Mouse (Mus musculus) G1E-ER4 (cell line): ENCODE measurements around the gene Dach1. TPM values are rescaled to one million over a fixed set of nuclear protein-coding genes. Genes with fewer than 3 reads are reported as not detected.

Experiments
- GATA1 ChIP-seq: IDR thresholded peaks from one replicate; pipeline ENCODE4 v1.8.0; 2012; ENCODE audit warnings: low read length, inconsistent platforms
- polyA plus RNA-seq: library from polyadenylated mRNA; stranded (reverse); fragments of >175 nt; gene quantifications from 2 replicates; pipeline ENCODE4 v1.2.3, GENCODE M21; 2012

Gene Dach1
- polyA plus RNA-seq, 1 experiment, result not detected

DNA sequence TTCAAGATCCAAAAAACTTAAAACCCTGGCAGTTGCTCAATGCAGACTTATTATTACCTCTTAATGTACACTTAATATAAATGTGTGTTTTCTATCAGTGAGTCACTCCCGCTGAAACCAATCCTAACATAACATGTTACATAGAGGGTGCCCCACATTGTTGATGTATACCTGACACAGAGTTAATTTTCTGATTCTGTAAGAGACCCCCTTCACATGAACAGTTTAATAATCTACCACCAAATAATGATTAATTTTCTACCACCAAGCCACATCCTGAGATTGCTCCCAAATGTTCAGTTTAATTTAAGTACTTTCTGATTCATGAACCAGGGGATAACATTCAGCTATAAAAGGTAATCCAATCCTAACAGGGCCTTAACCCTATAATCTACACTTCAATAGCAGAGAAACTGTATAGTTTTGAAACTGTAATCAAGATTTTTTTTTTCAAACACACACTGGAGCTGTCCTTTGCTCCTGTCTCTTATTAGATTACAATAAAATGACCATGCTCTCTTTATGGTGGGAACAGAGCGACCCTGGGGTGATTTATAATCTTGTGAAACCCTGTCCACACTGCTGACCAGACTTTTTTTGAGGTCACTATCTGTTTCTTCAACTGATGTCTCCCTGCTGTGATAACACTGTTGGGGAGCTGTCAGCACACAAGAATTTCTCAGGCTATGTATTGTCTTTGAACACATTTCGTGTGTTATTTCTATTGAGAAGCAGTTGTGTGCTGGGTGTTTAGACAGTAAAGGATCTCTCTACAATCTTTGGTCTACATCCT lies 30.5 kb downstream of the Dach1 start:
- no peak for TF ChIP-seq GATA1

DNA sequence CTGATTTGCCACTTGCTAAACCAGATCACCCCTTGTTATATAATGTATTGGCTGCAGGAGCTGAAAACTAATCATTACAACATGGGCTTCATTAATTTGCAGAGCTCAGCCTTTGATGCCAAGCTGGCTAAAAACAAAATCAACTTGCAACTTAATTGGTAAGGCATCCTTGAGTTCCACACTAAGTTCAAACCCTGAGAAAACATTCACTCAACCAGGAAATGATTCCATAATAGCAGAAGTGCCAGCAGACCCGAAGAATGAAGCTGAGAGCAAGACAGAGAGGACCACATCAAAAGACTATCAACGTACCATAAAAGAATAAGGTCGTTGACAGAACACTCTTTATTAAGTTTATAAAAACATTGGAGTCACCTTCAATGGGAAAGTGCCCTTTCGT lies 35.0 kb downstream of the Dach1 start:
- TF ChIP-seq GATA1, result no peak

DNA sequence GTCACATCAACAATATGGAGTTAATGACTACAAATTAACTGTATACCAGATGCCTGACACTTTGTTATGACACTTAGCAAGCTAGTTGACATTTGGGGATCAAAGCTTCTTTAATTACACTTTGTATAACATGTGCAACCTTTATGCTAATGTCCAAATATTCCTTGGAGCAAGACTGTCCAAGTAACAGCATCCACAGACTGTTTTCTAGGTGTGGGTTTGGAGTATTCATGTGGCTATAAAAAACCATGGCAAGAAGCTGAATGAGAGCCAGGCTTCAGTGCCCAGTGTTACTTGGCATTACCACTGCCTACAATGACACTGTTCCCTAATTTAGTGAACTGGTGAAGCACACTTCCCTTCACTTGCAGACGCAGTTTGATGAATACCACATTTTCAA lies 46.5 kb downstream of the Dach1 start:
- no peak for TF ChIP-seq GATA1

DNA sequence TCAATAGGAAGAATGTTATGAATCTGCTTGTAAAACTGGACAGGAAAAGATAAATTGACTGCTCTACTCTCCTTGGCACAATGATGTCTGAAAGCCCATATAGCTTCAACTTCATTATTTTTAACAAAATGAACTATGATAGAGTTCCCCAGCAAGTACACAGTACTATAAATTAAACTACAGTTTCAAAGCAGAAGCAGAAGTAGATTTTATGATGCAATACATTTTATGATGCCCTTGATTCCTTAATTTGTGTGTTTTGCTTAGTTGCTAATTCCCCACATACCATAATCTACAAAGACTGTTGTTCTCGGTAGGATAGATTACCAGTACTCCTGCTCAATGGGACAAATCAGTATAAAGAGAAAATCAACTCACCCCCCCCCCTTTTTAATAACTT lies 52.9 kb downstream of the Dach1 start:
- no peak for TF ChIP-seq GATA1

DNA sequence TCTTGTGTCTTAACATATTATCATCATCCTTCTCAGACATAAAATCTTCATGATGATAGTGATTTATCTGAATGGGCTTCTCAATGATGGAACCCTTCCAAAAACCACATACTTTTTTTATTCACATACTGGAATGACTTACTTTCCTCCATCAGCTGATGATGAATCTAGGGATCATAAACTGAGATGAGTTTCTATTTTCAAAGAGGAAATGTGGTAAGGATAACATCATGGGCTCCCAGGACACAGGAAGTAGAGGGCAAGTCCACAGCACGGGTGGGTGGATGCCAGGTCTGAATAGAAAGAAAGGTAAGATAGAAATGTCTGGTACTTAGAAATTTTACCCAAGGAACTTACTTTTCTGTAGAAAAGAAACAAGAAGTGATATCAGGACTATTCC lies 56.5 kb downstream of the Dach1 start:
- TF ChIP-seq GATA1, result no peak

DNA sequence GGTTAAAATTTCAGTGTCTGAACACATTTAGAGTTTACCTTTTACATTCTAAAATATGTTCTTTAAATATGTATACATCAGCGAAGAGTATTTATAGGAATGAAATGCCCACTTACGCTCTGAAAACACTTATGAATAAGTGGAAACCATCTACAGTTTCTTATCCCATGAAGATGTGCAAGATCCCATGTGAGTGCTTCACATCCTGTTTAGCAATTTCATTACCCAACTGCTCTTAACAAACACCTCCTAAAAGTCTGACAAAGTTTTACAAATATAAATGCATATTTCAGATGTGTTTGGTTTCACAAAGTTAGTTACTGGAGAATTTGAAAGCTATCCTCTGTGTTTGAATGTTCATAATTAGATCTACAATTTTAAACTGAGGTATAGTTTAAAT lies 59.6 kb downstream of the Dach1 start:
- no peak for TF ChIP-seq GATA1

DNA sequence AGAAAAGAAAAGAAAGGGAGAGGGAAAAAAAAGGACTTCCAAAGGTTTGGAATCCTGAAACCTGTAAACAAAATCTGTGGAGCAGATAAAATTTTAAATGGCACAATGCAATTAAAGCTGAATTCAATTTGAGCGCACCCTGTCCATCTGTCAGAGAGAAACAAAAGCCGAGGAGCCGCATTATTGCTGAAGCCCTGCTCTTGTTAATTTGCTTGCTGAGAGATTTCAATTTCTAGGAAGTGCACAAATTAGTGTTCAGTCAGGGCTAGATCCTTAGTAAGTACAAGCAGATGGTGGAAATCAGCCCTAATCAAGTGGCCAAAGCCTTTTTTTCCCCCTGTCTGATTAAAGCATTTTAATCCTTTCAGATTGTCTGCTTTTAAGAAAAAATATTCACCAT lies 60.8 kb downstream of the Dach1 start:
- TF ChIP-seq GATA1, result no peak

DNA sequence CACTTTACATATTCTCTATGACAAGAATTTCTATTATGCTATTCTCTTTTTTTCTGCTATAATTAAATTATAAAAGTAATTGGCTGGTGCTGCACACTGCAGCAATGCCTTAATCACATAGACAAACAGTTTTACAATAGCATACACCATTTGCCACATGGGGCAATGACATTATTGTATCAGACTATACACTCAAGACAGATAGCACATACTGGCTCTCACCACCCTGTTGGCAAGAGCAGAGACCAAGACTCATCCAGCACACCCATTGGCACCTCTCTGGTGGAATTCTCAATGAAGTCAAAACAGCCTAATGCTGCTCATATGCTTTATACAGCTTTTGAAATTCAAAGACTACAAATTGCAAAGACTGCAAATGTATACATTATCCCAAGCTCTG lies 63.4 kb downstream of the Dach1 start:
- no peak for TF ChIP-seq GATA1

DNA sequence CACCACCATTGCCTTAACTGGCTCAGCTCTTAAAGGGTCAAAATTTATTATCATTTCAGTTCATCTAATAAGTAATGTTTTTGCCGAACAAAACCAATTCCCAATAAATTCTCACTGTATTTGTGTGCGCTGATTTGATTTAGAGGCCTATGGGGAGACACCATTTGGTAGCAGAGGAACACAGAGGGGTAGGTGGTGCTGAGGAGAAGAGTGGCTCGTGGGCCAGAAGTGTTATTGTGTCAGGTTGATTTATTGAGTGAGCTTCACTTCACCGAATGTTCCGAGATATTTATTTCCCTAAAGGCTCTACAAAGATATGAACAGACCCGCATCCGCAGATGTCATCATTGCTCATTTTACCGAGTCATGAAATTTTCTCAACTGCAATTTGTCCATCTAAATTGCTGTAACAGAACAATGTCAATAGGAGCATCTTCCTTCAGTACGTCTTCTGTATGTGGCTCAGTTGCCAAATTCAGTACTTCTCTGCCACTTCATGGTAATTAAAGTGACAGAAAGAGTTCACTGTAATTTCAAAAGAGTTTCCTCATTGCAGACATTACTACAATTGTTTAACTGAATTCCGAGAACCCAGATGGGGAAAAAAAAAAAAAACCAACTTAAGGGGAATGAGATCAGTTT lies 65.1 kb downstream of the Dach1 start:
- TF ChIP-seq GATA1, result no peak

DNA sequence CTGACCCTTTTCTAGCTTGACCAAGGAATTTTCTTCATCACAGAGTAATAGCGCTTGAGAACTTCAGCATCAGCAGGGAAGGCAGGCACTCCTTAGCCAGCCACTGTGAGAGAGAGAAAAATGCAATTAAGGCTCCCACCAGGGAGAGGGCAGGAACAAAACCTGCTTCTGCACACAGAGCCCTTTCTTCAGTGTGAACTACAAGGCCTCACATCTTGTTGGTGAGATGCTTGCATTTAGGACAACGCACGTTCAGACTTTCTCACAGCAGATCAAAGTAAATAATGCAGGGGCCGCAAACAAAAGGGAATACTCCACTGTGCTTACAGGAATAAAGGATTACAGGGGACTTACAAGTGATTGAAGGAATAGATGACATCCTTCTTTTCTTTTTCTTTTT lies 74.3 kb downstream of the Dach1 start:
- TF ChIP-seq GATA1, result no peak

DNA sequence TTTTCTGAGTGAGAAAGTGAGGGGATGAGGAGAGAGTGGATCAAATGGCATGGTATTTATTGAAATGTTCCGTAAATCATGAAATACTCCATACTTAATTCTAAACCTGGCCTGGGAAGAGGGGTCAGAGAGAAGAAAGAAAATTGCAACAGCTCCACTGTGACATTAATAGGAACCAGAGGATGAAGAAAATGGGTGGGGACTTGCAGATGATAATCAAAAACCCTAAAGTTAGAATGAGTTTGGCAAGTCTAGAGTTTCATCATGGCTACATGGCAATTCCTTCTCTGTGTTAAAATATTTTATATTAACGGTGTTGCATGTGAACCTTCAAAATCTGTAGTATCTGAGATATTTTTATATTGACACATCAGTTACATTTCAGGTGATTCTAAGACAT lies 80.3 kb downstream of the Dach1 start:
- TF ChIP-seq GATA1, result no peak

DNA sequence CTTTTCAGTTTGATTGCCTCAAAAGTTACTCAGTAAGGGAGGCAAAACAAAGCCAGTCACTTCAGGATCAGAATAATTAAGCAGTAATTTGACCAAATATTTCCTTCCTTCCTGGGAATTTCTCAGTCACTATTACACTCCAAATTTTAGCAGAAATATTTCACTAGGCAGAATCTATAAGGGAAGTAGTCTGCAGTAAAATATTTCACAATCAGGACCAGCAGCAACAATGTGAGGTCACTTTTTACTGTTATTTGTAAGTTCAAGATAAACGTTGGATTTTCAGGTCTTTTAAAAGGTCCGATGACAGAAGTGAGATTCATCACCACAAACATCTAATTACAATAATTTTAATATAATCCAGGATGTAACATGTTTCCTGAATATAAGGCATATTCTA lies 82.2 kb downstream of the Dach1 start:
- no peak for TF ChIP-seq GATA1

DNA sequence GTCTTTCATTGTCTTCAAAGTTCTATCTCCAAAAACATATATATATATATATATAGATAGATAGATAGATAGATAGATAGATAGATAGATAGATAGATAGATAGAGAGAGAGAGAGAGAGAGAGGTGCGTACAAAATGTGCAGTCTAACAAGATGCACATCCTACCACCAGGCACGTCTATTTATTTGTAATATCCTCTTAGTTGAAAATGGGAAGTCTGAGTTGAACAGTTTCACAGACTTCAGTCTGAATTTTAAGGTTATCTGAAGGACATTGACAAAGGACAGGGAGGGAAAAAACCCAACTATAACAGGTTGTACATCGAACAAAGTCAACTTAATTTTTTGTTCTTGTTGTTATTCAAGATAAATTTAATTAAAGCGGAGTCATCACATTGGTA lies 82.8 kb downstream of the Dach1 start:
- TF ChIP-seq GATA1, result no peak

DNA sequence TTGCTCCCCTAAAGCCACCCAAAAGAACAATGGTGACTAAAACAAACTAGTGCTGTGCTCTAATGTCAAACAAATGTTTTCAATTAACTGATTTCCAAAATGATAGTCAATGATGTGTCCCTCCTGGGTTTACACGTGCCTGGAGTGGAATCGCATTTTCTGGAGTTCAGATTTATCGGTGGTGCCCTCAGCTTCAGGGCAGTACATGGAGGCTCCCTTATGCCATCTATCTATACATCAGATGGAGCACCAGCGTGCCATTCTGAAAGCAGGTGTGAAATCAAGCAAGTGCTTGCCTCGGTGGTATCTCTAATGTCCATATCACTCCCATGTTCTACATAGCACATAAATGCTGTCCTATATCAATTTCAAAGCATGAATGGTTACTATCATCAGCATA lies 84.4 kb downstream of the Dach1 start:
- no peak for TF ChIP-seq GATA1

DNA sequence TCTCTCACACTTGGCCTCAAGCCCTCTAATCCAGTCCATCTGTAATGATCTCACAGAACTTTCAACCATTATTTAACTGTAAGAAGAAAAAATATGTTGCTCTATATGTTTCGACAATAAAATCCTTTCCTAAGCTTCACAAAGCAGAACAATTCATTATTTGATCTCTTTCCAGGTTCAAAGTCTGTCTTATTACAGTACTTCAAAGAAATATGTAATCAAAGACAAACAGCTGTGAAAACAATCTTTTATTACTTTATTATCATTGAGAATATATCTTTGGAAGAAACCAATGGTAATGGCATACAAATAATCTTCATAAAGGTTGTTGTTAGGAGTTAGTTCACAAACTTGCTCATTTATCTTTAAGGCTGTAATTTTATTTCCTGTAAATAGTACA lies 84.8 kb downstream of the Dach1 start:
- TF ChIP-seq GATA1, result no peak

DNA sequence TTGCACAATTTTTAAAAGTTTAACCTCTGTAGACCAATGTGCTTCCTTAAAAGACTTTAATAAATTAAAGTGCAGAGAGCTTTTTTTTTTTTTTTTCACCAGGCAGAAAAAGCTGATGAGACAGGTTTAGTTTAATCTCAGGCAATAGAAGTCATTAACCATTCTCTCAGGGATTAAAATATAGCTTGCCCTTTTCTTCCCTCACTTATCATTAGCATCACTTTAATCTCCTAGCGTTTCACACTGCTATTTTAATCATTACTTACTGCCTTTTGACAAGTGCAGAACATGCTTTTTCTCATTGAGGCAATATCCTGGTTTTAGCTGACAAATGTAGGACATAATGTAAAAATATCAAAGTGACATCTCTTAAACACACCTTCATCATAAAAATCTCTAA lies 86.1 kb downstream of the Dach1 start:
- TF ChIP-seq GATA1, result no peak

DNA sequence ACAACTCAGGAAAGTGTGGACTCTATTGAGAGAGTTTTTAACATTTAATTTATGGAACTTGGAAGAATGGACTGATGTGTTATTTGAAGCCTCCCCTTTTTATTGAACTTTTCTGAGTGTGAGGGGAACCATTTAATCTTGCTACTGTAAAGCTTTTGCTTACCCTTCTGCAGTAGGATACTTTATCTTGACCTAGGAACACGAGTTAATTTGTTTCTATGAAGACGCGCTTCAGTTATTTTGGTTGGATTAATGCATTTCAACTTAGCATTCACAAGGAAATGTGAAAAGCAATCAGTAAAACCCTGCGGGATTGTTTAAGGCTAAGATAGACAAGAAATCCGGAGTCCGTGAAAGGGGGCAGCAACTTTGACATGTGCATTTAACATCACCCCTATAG lies 89.6 kb downstream of the Dach1 start:
- TF ChIP-seq GATA1, result no peak

DNA sequence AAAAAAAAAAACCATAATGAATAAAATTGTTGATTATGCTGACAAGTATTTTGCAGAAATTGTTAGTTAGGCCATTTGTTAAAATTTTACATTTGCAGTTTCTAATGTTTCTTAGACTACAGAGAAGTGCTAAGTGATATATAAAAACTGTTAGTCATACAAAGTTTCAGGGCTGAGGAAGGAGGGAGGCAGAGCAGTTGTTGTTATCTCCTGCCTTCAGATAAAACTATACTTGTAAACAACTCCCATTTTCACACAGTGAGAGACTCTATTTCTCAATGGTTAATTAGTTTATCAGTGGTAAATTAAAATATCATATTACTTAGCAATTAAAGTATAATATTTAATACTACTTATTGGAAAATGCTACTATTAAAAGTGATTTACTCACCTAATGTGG lies 91.6 kb downstream of the Dach1 start:
- TF ChIP-seq GATA1, result no peak
